Mouse (Mus musculus): ENCODE measurements around the gene Olfr373.

DNA sequence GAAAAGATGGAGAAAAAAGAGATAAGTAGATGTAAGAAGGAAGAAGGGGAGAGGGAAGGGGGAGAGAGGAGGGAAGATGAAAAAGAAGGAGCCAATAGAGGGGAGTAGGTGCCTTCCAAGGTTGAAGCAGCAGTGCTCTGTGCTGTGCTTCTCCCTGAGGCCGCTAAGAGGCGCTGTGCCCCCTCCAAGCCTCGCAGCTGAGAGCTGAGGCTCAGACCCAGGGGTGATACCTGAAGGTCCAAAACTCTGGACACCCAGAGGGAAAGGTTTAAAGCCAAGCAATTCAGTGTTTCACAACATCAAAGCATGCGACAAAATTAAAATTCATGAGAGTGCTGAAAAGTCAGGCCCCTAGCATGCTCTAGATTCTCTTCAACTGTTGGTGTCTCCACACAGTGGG lies 22.2 kb downstream of the Olfr373 start:
- no peak for TF ChIP-seq POLR2A (IDR thresholded peaks at IDR 0.05; ENCODE audit: low read depth, low read length)
- peak; percentile 66 for TF ChIP-seq CTCF (conservative IDR thresholded peaks at IDR 0.05; ENCODE audit: insufficient read depth, insufficient read length, low read depth, low read length)

Measured in kidney, adult 2 months (tissue).